Mouse (Mus musculus): ENCODE data around the gene Ptpdc1.
A peak's percentile ranks its signal among the peaks of the same experiment; 100 is the strongest.

The Ptpdc1 gene

DNA sequence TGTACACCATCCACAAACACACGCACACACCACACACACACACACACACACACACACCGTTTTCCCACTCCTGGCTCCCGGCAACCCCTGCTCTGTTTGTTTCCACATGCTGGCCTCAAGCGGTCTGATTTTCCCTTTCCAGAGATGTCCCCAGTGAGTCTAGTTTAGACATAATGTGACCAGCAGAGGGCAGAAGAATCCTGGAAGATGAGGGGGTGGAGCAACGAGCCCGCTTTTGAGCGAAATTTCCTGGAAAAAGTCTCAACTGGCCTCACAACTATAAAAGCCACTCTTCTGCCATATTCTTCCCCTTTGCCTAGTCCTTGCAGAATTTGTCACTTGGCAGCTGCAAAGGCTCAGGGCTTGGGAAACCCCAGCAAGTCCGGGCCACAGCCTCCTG, 30.2 kb upstream of the Ptpdc1 start:
- DNase-seq (ENCODE audit: low spot score), result peak; percentile 34

DNA sequence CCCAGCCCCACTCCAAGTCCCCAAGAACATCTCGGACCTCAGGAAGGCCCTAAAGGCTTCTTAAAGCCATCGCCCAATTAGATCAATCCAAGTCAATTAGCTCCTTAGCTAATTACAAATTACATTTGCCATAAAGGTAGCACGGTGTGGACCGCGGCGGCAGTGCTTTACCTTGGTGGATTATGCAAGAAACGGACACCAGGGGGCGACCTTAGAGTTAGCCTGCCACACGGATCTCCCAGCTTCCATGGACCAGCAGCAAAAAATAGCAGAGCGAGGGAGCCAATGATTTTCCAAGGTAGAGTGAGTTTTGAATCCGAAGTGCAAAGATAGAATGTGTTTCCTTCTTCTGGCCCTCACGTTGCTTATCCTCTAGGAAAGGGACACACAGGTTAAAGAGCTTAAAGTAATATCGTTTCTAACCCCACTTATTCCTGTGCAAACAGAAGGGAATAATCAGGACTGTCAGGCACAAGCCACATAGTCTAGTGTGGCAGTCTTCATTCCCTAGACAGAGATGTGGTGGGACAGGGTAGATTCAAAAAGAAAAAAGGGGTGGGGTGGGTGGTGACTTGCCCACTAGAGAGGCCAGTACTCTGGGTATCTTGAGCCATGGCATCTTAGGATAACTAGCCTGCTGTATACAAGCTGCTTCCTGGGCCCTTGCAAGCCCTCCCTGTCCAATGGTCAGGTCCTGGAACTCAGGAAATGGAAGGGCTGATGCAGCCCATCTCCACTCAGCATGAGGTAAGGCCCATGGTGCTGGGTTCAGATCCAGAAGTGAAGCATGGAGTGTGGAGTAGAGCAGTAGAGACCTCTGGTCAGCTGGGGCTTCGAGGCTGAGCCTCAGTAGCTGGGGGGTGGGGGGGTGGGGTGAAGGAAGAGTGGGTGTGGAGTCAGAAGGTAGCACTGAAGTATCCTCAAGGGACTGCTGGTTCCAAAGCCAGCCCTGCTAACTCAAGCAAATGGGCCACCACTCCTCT, 28.6 kb upstream of the Ptpdc1 start:
- peak; percentile 34 for DNase-seq (ENCODE audit: low spot score)

DNA sequence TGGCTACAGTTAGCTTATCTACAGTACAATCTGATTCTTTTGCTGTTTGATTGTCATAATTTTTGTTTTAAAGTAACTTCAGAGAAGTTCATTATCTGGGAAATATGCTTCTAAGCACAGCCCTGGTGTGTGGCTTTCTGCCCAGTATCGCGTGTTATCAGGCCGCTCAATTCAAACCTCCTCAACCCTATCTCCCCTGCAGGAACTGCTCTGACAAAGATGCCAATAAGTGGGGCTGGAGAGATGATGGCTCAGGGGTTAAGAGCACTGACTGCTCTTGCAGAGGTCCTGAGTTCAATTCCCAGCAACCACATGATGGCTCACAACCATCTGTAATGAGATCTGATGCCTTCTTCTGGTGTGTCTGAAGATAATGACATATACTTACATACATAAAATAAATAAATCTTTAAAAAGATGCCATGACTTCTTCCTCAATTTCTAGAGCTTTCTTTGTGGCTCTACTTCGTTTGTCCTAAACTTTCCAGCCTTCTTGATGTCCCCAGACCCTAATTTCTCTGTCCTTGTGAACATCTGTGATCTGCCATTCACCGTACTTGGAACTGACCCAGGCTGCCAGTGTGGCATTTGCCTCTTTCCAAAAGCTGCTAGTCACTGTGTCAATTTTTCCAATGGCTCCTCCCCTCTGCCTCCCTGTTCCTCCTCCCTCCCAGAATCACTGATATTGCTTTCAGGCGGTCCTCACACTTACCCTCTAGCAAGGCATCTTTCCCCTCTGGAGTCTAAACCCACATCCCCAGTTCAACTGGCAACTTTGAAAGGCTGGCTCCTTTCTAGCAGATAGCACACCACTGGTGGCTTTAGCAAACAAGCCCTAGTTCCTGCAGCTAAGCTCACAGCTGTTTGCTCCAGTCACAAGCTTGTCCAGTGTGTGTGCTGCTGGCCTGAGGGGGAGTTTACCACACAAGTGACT, 25.9 kb upstream of the Ptpdc1 start:
- DNase-seq (ENCODE audit: low spot score), result no peak

DNA sequence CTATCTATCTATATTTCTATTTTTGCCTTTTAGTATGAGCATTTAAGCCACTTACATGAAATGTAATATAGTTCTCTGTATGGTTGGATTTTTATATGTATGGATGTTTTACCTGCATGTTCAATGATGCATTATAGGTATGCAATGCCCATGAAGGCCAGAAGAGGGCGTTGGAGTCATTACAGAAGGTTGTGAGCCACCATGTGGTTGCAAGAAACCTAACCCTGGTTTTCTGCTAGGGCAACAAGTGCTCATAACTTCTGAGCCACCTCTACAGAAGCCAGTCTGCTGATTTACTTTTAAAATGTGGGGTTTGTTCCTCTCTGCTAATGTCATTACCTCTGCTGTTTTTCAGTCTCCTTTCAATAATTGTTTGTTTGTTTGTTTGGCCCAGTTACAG, 25.2 kb upstream of the Ptpdc1 start:
- no peak for DNase-seq (ENCODE audit: low spot score)

DNA sequence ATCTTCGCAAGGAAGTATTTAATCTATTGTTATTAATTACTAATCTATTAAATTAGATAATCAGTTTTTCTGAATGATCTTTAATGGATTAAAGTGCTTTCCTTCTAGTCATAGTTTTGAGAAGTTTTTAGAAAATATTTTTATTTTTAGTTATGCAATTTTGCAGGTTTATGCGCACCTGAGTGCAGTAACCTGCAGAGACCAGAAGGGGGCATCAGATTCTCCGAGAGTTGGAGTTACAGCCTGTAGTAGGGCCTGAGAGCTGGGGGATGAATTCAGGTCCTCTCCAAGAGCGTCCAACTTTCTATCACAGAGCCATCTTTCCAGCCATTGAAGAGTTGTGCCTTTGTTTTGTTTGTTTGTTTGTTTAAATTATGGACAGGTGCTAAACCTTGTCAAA, 21.2 kb upstream of the Ptpdc1 start:
- no peak for DNase-seq (ENCODE audit: low spot score)

DNA sequence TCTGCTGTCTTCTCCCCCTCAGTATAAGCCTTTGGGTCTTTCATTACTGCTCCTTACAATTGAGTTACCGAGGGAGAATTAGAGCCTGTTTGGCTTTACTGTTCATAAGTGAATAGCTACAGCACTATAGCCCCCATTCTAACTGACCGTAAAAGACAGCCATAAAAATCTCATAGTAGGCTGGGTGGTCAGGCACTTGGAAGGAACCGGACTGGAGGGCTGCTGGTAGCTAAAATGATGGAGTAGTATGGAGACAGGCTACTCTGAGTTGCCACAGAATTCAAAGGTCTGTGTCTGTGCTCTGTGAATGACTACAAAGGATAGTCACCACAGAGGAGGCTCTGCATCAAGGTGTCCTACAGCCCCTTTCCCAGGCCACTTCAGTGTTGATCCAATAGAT, 18.5 kb upstream of the Ptpdc1 start:
- DNase-seq (ENCODE audit: low spot score), result no peak

DNA sequence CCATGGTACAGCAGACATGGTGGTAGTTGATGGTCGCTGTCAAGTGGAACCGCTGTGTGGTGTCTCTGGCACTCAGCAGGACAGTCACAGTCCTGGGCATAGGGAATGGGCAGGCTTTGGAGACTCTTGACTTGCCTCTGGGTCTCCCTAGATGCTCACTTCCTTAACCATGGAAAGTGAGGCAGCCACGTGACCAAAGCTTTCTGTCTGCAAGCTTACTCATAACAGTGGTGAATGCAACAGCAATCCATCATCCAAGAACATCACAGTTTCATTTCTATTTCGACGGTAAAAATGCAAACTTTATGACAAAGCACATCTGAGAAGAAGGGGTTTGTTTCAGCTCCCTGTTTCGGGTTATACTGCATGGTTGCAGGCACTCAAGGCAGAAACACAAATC, 17.6 kb upstream of the Ptpdc1 start:
- no peak for DNase-seq (ENCODE audit: low spot score)

DNA sequence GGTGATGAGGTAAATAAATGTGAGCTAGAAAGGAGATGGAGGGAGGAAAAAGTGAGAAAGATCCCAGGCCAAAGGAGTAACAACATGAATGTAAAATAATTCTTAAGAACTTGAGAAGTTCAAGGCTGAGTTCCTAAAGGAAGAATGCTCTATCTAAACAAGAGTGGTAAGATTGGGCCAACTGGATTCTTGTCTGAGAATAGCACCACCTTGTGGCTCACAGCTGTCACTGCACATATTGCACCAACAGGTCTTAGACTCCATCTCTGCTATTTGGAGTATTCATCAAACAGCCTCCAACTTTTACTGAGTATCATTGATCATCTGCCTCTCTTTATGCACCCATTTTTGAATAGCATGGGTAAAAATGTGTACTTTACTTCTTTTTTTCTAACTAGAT, 14.1 kb upstream of the Ptpdc1 start:
- DNase-seq (ENCODE audit: low spot score), result no peak

DNA sequence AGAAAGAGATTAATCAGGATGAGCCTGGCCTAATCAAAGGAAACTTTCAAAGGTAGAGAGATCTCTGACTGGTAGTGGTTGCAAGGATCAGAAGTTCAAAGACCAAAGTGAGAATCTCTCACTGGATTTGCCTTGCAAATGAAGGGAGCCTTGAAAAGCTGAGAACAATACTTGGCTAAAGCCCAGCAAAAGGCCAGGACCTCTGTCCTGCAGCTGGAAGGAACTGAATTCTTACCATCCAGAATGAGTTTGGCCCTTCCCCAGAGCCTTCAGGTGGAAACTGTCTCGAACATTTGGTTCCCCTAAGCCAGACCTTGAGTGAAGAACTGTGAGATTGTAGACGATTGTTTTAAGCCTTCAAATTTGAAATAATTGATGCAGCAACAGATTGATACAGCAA, 12.2 kb upstream of the Ptpdc1 start:
- DNase-seq (ENCODE audit: low spot score), result no peak

DNA sequence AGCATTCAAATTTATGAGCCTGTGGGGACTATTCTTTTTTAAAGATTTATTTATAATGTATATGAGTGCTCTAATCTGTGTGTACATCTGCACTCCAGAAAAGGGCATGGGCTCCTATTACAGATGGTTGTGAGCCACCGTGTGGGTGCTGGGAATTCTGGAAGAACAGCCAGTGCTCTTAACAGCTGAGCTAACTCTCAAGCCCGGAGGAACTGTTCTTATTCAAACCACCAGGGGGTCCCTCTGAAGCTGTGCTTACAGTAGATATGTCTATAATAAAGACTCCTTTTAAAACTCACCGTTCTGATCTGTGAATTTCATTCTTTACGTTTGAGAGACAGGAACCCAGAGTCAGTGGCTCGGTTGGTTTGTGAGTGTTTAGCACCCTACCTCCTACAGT, 6.2 kb upstream of the Ptpdc1 start:
- DNase-seq (ENCODE audit: low spot score), result no peak

DNA sequence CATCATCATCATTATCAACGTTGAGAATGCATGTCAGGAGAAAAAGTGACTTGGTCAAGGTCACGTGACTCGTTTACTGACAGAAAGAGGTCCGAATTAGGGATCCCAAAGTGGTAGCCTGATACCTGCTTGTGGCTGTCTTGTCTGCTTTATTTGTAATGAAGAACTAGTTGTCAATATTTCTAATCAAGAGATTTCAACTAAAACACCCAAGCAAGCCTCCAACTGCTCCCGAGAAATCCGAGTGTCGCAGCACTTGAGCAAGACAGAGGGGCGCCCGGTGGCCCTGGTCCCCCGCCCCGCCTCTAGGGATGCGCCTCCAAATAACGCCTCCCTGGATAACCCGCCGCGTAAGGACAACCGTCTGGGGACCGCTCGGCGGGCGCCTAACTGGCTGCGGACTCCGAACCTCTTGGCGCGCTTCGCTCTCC, 481 bp downstream of the Ptpdc1 start:
- no peak for DNase-seq (ENCODE audit: low spot score)

DNA sequence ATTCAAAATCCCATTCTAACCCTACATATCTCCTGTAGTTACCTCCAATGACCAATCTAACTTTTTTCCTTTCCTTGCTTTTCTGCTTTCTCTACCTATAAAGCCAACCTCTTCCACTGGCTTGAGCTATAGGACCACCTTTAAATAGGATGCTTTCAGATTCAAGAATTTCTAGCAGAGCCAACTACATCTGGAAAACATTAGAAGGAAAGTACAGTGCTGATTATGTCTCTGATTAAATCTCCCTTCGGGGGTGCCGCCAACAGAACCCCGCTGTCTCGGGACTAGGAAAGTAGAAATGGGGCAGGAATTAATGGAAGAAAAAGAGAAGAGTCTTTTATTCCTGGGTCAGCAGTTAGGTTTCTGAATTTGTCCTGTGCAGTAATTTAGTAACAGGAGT, 6.6 kb downstream of the Ptpdc1 start:
- no peak for DNase-seq (ENCODE audit: low spot score)

DNA sequence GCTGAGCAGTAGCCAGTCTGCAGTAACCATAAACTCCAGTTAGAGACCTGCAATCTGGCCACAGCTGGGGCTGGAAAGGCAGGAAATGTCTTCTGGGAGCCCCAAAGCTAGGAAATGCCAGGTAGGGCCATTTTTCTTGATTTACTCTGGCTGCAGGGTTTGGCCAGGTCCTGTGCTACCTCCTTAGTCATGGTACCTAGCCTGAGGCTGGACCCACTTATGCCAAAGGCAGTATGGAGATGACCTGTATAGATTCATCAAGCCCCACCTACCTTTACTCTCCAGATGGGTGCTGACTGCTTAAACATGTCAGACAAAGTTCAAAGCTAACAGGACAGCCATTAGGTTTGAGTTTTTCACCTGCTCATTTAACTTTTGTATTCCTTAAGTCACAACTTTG, 7.7 kb downstream of the Ptpdc1 start:
- DNase-seq (ENCODE audit: low spot score), result no peak

DNA sequence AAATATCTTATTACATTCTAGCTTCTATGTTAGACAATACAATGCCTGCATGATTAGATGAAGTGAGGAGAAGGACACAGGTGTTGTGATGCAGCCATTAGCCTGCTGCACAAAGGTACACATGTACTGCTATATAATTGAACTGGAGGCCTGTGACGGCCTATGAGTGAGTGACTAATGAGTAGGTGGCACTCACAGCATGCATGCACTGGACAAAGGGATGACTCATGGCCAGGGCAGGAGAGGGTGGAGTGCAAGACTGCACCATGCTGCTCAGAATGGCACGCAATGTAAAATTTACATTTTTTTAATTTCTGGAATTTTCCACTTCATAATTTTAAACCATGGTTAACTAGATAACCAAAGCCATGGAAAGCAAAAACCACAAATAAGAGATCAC, 10.9 kb downstream of the Ptpdc1 start:
- DNase-seq (ENCODE audit: low spot score), result no peak

DNA sequence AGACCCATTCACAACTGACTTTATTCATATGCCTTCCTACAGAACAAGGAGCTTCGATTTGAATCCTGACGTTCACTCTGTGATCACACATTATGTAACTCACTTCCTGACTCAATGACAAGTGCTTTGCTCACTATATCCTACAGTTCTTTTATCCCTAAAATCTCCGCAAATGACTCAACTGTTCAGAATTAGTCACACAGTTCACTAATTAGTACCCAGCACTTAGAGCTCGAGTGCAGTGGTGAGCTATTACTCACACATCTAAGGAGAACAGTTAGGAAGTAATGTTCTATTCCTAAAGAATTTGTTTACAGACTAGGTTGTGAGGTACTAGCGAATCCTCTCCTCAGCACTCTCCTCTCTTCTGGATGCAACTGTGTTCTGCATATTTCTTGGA, 16.4 kb downstream of the Ptpdc1 start:
- DNase-seq (ENCODE audit: low spot score), result no peak

DNA sequence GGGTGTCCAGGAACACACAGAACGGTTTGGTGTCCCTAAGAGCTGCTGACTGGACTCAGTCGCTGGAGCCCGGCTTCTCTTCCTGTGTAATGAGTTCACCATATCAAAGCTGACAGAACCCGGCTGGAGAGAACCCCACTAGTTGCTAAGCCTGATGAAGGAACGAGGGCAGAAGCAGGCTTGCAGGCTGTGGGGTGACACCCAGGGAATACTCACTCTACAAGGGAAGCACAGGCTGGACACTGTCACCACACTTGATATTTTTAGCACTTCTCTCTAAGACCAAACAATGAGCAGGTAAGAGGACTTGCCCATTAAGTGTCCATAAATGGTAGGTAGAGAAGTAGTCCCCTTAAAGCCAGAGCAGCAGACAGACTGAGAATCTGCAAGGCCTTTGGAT, 20.9 kb downstream of the Ptpdc1 start:
- DNase-seq (ENCODE audit: low spot score), result no peak

DNA sequence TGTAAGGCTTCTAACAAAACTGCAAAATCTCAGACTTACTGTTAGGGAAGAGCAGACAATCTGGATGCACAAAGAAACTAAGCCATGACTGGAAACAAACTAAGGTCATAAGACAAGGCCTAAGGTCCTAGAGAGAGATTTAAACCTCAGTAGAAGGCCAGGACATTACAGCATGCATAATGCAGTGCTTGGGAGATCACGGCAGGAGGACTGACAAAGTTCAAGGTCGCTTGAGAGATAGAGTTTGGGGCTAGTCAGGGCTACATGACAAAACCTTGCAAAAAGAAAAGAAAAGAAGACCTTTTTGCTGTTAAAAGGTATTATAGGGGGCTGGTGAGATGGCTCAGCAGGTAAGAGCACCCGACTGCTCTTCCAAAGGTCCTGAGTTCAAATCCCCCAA, 22.2 kb downstream of the Ptpdc1 start:
- DNase-seq (ENCODE audit: low spot score), result no peak

DNA sequence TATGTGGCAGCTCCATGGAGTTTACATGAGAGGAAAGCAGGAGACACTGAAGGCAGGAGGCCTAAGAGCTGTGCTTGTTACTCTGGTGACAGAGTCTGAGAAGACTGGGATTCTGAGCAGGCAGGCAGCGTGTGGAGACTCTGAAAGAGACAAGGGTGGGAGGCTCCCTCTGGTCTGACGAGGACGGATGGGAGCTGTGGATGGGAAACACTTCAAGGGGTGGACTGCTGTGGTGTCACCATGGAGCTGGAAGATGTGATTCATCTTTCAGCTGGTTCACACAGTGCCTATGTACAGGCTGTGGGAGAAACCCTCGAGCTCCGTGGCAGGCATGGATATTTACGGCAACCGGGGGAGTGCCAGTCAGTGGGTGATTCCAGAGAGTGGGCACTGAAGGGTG, 30.9 kb downstream of the Ptpdc1 start:
- DNase-seq (ENCODE audit: low spot score), result no peak

DNA sequence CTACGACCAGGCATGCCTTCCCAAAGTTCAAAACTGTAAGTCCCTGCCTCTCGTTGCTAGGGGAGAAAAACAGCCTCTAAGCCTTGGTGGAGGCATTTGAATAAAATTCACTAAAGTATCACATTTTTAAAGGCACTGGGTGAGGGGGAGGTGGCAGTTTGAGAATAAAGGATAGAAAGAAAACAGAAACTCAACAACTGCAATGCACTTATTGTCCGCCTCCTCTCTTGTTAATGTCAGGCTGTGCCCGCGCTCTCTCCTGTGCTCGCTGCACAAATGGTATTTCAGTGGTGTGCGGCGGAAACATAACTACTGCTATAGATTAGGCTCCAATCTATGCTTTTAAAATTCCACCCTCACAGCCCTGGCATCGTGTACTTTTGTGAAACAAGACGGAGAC, 31.4 kb downstream of the Ptpdc1 start:
- no peak for DNase-seq (ENCODE audit: low spot score)

DNA sequence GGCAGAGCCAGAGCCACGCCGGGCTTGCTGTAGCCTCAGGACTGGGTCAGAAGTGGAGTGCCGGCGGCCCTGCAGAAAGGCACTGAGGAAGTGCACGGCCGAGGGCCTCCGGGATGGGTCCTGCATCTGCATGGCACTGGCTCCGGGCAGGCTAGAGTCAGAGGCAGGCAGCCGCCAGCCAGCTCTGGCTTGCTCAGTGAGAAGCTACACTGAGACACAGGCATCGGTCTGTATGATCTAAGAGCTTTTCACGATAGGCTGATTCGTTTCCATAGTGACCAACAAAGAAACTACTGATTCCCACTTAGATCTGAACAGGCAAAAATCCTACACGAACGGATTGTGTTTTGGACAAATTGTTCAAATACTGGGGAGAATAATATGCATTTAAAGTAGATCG, 32.3 kb downstream of the Ptpdc1 start:
- no peak for DNase-seq (ENCODE audit: low spot score)

DNA sequence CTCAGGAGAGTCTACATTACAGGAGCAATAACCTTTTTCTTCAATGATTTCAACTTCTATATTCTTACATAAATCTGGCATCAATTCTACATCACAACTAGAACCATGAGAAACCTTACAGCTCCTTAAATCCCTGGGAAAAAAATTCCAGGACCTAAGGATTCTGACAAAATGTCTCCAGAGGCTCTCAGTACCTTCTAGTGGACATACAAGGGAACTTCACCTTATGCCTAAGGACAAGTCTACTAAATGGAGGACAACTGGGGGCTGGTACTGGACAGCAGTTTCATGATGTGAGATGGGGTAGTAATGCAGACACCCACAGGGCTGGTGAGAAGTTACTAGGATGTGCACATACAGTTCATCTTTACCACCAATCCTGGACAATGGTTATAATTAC, 34.7 kb downstream of the Ptpdc1 start:
- no peak for DNase-seq (ENCODE audit: low spot score)

DNA sequence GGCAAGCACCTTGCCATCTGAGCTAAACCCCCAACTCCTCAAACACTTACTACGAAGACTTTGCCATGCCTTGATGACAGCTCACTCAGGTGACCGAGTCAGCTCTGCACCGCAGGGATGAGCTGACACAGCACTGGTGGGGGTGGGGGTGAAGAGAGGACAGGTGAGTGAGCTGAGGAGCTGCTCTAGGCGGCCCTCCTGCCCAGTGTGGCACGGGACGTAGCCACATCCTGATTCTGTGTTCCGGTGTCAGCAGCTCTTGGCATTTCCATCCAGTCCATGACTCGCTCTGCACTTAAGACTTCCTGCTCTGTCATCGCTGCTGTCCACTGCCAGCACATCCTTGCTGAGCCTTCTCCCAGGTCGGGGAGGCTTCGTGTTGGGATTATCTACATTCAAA, 38.1 kb downstream of the Ptpdc1 start:
- DNase-seq (ENCODE audit: low spot score), result peak; percentile 20

DNA sequence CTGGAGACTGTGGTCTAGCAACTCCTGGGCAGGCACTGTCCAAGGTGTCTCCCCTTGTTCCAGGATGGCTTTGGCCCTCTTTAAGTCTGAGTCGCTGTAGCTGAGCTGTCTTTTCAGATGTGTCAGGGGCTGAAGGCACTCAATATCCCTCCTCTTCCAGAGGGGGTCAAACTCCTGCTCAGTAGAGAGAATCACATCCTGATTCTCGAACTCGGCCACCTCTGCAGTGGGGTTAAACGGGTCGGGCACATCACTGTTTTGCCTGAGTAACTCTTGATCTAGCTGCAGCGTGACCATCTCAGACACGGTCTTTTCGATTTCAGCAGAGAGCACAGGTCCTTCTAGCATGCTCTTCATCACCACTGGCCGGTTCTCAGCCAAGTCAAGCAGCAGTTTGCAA, 39.0 kb downstream of the Ptpdc1 start:
- DNase-seq (ENCODE audit: low spot score), result no peak

All from yolk sac, embryonic 10.5 days (tissue).